Mouse (Mus musculus) adrenal gland, adult 8-10 months (tissue): ENCODE results near the gene Pkp2. TPM values are rescaled to one million over a fixed set of nuclear protein-coding genes. Genes with fewer than 3 reads are reported as not detected.

Source experiments
- DNase-seq: peaks from one replicate; pipeline ENCODE4 v3.0.0; 2022
- total RNA-seq, 4 experiments: library from RNA; stranded (reverse); gene quantifications; 2 replicates each; pipeline ENCODE4 v1.2.4; 2022

Gene Pkp2
- total RNA-seq, 4 experiments from 2014 or later, result 3.5 to 11.2 (median 4.7) TPM

- no peak for DNase-seq
These were observed 48.4 kb downstream of the Pkp2 start for GRCm38 (mm10) chr16:16261481-16261880.

- DNase-seq, result no peak
These were observed 49.3 kb downstream of the Pkp2 start for GRCm38 (mm10) chr16:16262436-16262835.

GRCm38 (mm10) chr16:16272978-16273377 is 59.9 kb downstream of the Pkp2 start:
- DNase-seq, result no peak

- DNase-seq, result no peak
These were observed 60.6 kb downstream of the Pkp2 start for GRCm38 (mm10) chr16:16273752-16274151.

- DNase-seq, result peak; percentile 90
These were observed 89.4 kb downstream of the Pkp2 start, which contains the start of gene Yars2 for GRCm38 (mm10) chr16:16302369-16303137. Gene Yars2 (plus strand): TSS chr16:16302965.

GRCm38 (mm10) chr16:16303138-16303827 is 90.2 kb downstream of the Pkp2 start:
- peak; percentile 32 for DNase-seq

GRCm38 (mm10) chr16:16303888-16304287 is 90.8 kb downstream of the Pkp2 start:
- no peak for DNase-seq

- DNase-seq, result no peak
These were observed 98.2 kb downstream of the Pkp2 start for GRCm38 (mm10) chr16:16311319-16311718.

Other genes with a start within 250 kb of the Pkp2 start
- gene Yars2, start 89.6 kb downstream of the Pkp2 start, total RNA-seq, result 10 to 100 TPM; 30.4 to 38.0 (median 34.3) TPM
- gene Dnm1l, start 145.6 kb downstream of the Pkp2 start, total RNA-seq, result 10 to 100 TPM; 77.3 to 91.9 (median 87.0) TPM